Mouse (Mus musculus): Measurements from ENCODE around the gene Neurl4.

DNA sequence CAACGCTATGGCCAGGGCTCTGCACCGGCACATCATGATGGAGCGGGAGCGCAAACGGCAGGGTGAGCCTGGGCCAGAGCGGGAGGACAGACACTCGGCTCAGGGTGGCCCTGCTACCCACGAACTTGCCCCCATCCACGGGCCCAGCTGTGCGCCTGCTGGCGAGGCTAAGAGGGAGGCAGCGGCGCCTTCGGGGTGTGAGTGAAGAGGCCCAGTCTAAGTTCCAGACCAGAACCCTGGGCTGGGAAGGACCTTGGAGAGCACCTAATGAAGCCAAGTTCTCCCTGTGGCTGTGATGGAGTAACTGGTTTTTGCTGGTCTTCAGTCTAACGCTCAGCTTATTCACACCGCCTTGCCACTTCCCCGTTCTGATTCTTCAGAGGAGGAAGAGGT is 13.5 kb downstream of the Neurl4 start:
- TF ChIP-seq CTCF (IDR thresholded peaks at IDR 0.05; ENCODE audit: control insufficient read depth, insufficient read depth, low read length) (no peak), POLR2A (IDR thresholded peaks at IDR 0.05; ENCODE audit: borderline replicate concordance, control insufficient read depth, low read depth, low read length) (no peak)
